Mouse (Mus musculus) stomach, postnatal 0 days (tissue): ENCODE measurements at regions not wholly inside any gene's neighbourhood (a gene's known extent, or its start where the extent isn't known, plus 50 kb on each side); places are given as distances from the start of the nearest gene placed in this dataset.

Source experiments
- CTCF ChIP-seq: IDR thresholded peaks from 2 replicates; pipeline ENCODE4 v1.5.1; 2016; ENCODE audit warnings: antibody characterized with exemption, low read depth, mild to moderate bottlenecking, moderate library complexity
- EP300 ChIP-seq: optimal IDR thresholded peaks from 2 replicates; pipeline ENCODE3; 2016; ENCODE audit warnings: antibody characterized with exemption

- TF ChIP-seq CTCF (no peak), EP300 (no peak)
These were observed 74.9 kb downstream of the Ets2 start for GRCm38 (mm10) chr16:95776610-95777363.
